Mouse (Mus musculus): ENCODE measurements around the gene Cdh20. TPM values are rescaled to one million over a fixed set of nuclear protein-coding genes. Genes with fewer than 3 reads are reported as not detected.

Cdh20 gene
- total and polyA plus RNA-seq, 3 experiments: not detected

DNA sequence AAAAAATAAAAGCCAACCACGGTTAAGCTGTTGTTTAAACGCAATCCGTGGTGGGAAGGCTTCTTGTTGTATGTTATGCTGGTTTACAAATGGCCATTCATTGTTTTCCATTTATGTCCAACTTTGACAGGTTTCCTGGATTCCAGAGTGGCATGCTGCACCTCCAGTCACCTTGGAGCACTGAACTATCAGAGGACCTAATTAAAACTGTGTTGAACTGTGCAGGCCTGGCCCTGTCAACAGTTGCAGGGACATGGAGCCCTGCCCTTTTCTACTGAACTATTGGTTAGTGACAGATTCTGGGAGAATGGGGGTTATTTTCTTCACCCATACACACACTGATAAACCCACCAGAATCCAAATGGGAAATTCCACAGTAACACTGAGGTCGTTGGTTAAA lies 20.9 kb upstream of the Cdh20 start:
- dilution Hi-C loops (cut with MboI; ENCODE audit: extremely low pct_ligation_motif_present, extremely low pct_unique_long_range_greater_than_20kb, low sequenced_read_pairs) (no loop called here), in situ Hi-C loops (cut with MboI; ENCODE audit: low pct_ligation_motif_present, low pct_unique_long_range_greater_than_20kb, low sequenced_read_pairs) (no loop called here)
- H3K27me3 ChIP-seq (replicated peaks): no peaks in the 10 kb centered on the region
- no peak overlapping the region for H3K27ac ChIP-seq (ENCODE audit: insufficient read depth, low read depth)
- H3K4me2 ChIP-seq (ENCODE audit: insufficient read depth, low read depth, poor library complexity, severe bottlenecking): no peak overlapping the region
- DNase-seq (ENCODE audit: extremely low read depth): no peak
- H3K4me1 ChIP-seq (ENCODE audit: control insufficient read depth in 1 of 2, insufficient read depth in 2 of 2): no peaks in the 10 kb centered on the region
- TF ChIP-seq PAX5 (IDR thresholded peaks at IDR 0.05; ENCODE audit: low read length) (no peak), ZMIZ1 (IDR thresholded peaks at IDR 0.05; ENCODE audit: low read depth, low read length) (no peak), MAFK (IDR thresholded peaks at IDR 0.05; ENCODE audit: insufficient replicate concordance, low read length) (no peak), ZKSCAN1 (IDR thresholded peaks at IDR 0.05; ENCODE audit: borderline replicate concordance, low read depth, low read length) (no peak), CHD2 (IDR thresholded peaks at IDR 0.05; ENCODE audit: low read length) (no peak), USF2 (conservative IDR thresholded peaks at IDR 0.05; ENCODE audit: low read depth, low read length) (no peak), JUND (conservative IDR thresholded peaks at IDR 0.05; ENCODE audit: low read depth, low read length) (no peak), MYC (IDR thresholded peaks at IDR 0.05; ENCODE audit: low read depth, low read length) (no peak), ELF1 (IDR thresholded peaks at IDR 0.05; ENCODE audit: low read depth, low read length) (no peak)
- H3K36me3 ChIP-seq (replicated peaks in 1 of 2; ENCODE audit: control insufficient read depth in 1 of 2, insufficient read depth in 1 of 2, low read length in 1 of 2): no peaks in the 10 kb centered on the region
- H3K9ac ChIP-seq (ENCODE audit: insufficient read depth, low read depth): no peak overlapping the region
- no peaks in the 10 kb centered on the region for H3K79me2 ChIP-seq (replicated peaks; ENCODE audit: control insufficient read depth, extremely low read depth, insufficient read depth, poor library complexity, severe bottlenecking)
- H3K9me3 ChIP-seq (replicated peaks; ENCODE audit: low read length): peaks cover 29% of the 10 kb centered on the region
- H3K4me3 ChIP-seq (replicated peaks in 1 of 3; ENCODE audit: low read depth in 2 of 3, low read length in 2 of 3, poor library complexity in 1 of 3): no peak overlapping the region

DNA sequence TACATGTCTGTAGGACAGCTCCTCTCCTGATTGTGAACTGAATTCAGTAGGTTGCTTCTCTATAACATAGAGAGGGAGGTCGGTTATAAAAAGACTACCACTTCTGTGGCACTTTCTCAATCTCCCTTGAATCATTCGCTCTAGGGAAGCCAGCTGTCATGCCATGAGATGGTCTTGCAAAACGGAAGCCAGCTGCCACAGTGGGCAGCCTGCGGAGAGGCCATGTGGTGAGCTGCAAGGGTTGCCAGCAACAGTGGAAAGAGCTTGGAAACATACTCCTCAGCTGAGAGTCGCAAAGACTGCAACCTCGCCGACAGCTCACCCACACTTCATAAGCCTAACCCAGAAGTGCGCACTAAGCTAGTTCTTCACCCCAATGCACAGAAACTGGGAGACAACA lies 13.8 kb upstream of the Cdh20 start:
- Histone ChIP-seq H3K4me2 (ENCODE audit: insufficient read depth, low read depth, poor library complexity, severe bottlenecking) (no peak overlapping the region), H3K4me3 (replicated peaks in 1 of 3; ENCODE audit: low read depth in 2 of 3, low read length in 2 of 3, poor library complexity in 1 of 3) (no peak overlapping the region), H3K9ac (ENCODE audit: insufficient read depth, low read depth) (no peak overlapping the region), H3K79me2 (replicated peaks; ENCODE audit: control insufficient read depth, extremely low read depth, insufficient read depth, poor library complexity, severe bottlenecking) (no peaks in the 10 kb centered on the region), H3K27ac (ENCODE audit: insufficient read depth, low read depth) (no peak overlapping the region), H3K27me3 (replicated peaks) (no peaks in the 10 kb centered on the region), H3K9me3 (replicated peaks; ENCODE audit: low read length) (peaks cover 39% of the 10 kb centered on the region), H3K4me1 (ENCODE audit: control insufficient read depth in 1 of 2, insufficient read depth in 2 of 2) (no peaks in the 10 kb centered on the region), H3K36me3 (replicated peaks in 1 of 2; ENCODE audit: control insufficient read depth in 1 of 2, insufficient read depth in 1 of 2, low read length in 1 of 2) (no peaks in the 10 kb centered on the region)
- in situ Hi-C loops (cut with MboI; ENCODE audit: low pct_ligation_motif_present, low pct_unique_long_range_greater_than_20kb, low sequenced_read_pairs): no loop called here
- dilution Hi-C loops (cut with MboI; ENCODE audit: extremely low pct_ligation_motif_present, extremely low pct_unique_long_range_greater_than_20kb, low sequenced_read_pairs): no loop called here
- no peak for DNase-seq (ENCODE audit: extremely low read depth)
- no peak for TF ChIP-seq ZC3H11A (IDR thresholded peaks at IDR 0.05; ENCODE audit: low read depth, low read length)
- TF ChIP-seq NELFE (IDR thresholded peaks at IDR 0.05; ENCODE audit: low read depth, low read length): no peak
- TF ChIP-seq MAZ (IDR thresholded peaks at IDR 0.05; ENCODE audit: low read depth, low read length): no peak
- TF ChIP-seq E2F4 (IDR thresholded peaks at IDR 0.05; ENCODE audit: insufficient replicate concordance, low read depth, low read length): no peak
- no peak for TF ChIP-seq RAD21 (IDR thresholded peaks at IDR 0.05; ENCODE audit: low read depth, low read length)
- TF ChIP-seq TBP (conservative IDR thresholded peaks at IDR 0.05; ENCODE audit: low read depth, low read length): no peak
- TF ChIP-seq MAX (IDR thresholded peaks at IDR 0.05; ENCODE audit: low read length): no peak
- no peak for TF ChIP-seq MXI1 (IDR thresholded peaks at IDR 0.05; ENCODE audit: low read depth, low read length)
- no peak for TF ChIP-seq ELF1 (IDR thresholded peaks at IDR 0.05; ENCODE audit: low read depth, low read length)
- no peak for TF ChIP-seq EP300 (IDR thresholded peaks at IDR 0.05; ENCODE audit: low read length)
- TF ChIP-seq MEF2A (IDR thresholded peaks at IDR 0.05; ENCODE audit: borderline replicate concordance, low read depth, low read length): no peak
- TF ChIP-seq UBTF (IDR thresholded peaks at IDR 0.05; ENCODE audit: low read depth, low read length): no peak
- no peak for TF ChIP-seq ETS1 (conservative IDR thresholded peaks at IDR 0.05; ENCODE audit: low read depth, low read length)
- TF ChIP-seq ZMIZ1 (IDR thresholded peaks at IDR 0.05; ENCODE audit: low read depth, low read length): no peak
- no peak for TF ChIP-seq TCF12 (IDR thresholded peaks at IDR 0.05; ENCODE audit: low read depth, low read length)
- TF ChIP-seq ZNF384 (IDR thresholded peaks at IDR 0.05; ENCODE audit: low read depth, low read length): no peak
- no peak for TF ChIP-seq USF2 (conservative IDR thresholded peaks at IDR 0.05; ENCODE audit: low read depth, low read length)
